Mouse (Mus musculus): ENCODE measurements around the gene Vtcn1. TPM values are rescaled to one million over a fixed set of nuclear protein-coding genes. Genes with fewer than 3 reads are reported as not detected.

Vtcn1 gene
- total RNA-seq, 1 experiment = 0.31 TPM

GRCm38 (mm10) chr3:100844366-100844765 lies 19.1 kb downstream of the Vtcn1 start:
- in situ Hi-C loops (cut with MboI; ENCODE audit: low sequenced_read_pairs in 2 of 2, unreplicated experiment in 2 of 2) = no loop called here
- H3K27ac ChIP-seq (ENCODE audit: insufficient read depth, low read depth, low read length, poor library complexity, severe bottlenecking) = no peak overlapping the region

GRCm38 (mm10) chr3:100848348-100848747 lies 23.1 kb downstream of the Vtcn1 start:
- Histone ChIP-seq H3K4me3 (ENCODE audit: insufficient read depth in 1 of 2, low read depth in 1 of 2, low read length in 2 of 2, poor library complexity in 1 of 2, severe bottlenecking in 1 of 2) (no peak overlapping the region), H3K9me3 (ENCODE audit: control insufficient read depth, insufficient read depth, low read depth, low read length) (no peaks in the 10 kb centered on the region), H3K9ac (ENCODE audit: insufficient read depth, low read depth, low read length, poor library complexity, severe bottlenecking) (no peak overlapping the region), H3K36me3 (ENCODE audit: control insufficient read depth, insufficient read depth, low read length, poor library complexity, severe bottlenecking) (no peaks in the 10 kb centered on the region), H3K4me1 (ENCODE audit: control insufficient read depth in 2 of 2, insufficient read depth in 2 of 2, low read length in 2 of 2, poor library complexity in 1 of 2) (no peaks in the 10 kb centered on the region), H3K27ac (ENCODE audit: insufficient read depth, low read depth, low read length, poor library complexity, severe bottlenecking) (no peak overlapping the region)
- TF ChIP-seq ZNF384 (IDR thresholded peaks at IDR 0.05; ENCODE audit: low read depth, low read length) (no peak), CHD2 (IDR thresholded peaks at IDR 0.05; ENCODE audit: low read depth, low read length) (no peak), ZC3H11A (IDR thresholded peaks at IDR 0.05; ENCODE audit: borderline replicate concordance, low read depth, low read length) (no peak), MAFK (IDR thresholded peaks at IDR 0.05; ENCODE audit: insufficient read depth, low read depth, low read length) (no peak), HCFC1 (IDR thresholded peaks at IDR 0.05; ENCODE audit: borderline replicate concordance, insufficient read depth, low read length) (no peak)
- DNase-seq (ENCODE audit: low read depth, low spot score) = no peak
- in situ Hi-C loops (cut with MboI; ENCODE audit: low sequenced_read_pairs in 2 of 2, unreplicated experiment in 2 of 2) = no loop called here

More at GRCm38 (mm10) chr3:100844366-100844765, 19.1 kb downstream of the Vtcn1 start:
- H3K4me3 ChIP-seq (ENCODE audit: insufficient read depth in 1 of 2, low read depth in 1 of 2, low read length in 2 of 2, poor library complexity in 1 of 2, severe bottlenecking in 1 of 2) = no peak overlapping the region
- no peak overlapping the region for H3K9ac ChIP-seq (ENCODE audit: insufficient read depth, low read depth, low read length, poor library complexity, severe bottlenecking)
- no peak for DNase-seq (ENCODE audit: low read depth, low spot score)
- TF ChIP-seq MAFK (IDR thresholded peaks at IDR 0.05; ENCODE audit: insufficient read depth, low read depth, low read length) (no peak), CHD2 (IDR thresholded peaks at IDR 0.05; ENCODE audit: low read depth, low read length) (no peak), HCFC1 (IDR thresholded peaks at IDR 0.05; ENCODE audit: borderline replicate concordance, insufficient read depth, low read length) (no peak), ZNF384 (IDR thresholded peaks at IDR 0.05; ENCODE audit: low read depth, low read length) (no peak), ZC3H11A (IDR thresholded peaks at IDR 0.05; ENCODE audit: borderline replicate concordance, low read depth, low read length) (no peak)
- H3K9me3 ChIP-seq (ENCODE audit: control insufficient read depth, insufficient read depth, low read depth, low read length) = no peaks in the 10 kb centered on the region
- H3K36me3 ChIP-seq (ENCODE audit: control insufficient read depth, insufficient read depth, low read length, poor library complexity, severe bottlenecking) = no peaks in the 10 kb centered on the region
- H3K4me1 ChIP-seq (ENCODE audit: control insufficient read depth in 2 of 2, insufficient read depth in 2 of 2, low read length in 2 of 2, poor library complexity in 1 of 2) = no peaks in the 10 kb centered on the region

GRCm38 (mm10) chr3:100850468-100850867 lies 25.2 kb downstream of the Vtcn1 start:
- no peak for DNase-seq (ENCODE audit: low read depth, low spot score)
- in situ Hi-C loops (cut with MboI; ENCODE audit: low sequenced_read_pairs in 2 of 2, unreplicated experiment in 2 of 2) = no loop called here
- no peak for TF ChIP-seq HCFC1 (IDR thresholded peaks at IDR 0.05; ENCODE audit: borderline replicate concordance, insufficient read depth, low read length)
- no peak for TF ChIP-seq CHD2 (IDR thresholded peaks at IDR 0.05; ENCODE audit: low read depth, low read length)
- no peak for TF ChIP-seq MAFK (IDR thresholded peaks at IDR 0.05; ENCODE audit: insufficient read depth, low read depth, low read length)

GRCm38 (mm10) chr3:100856050-100856815 lies 31.0 kb downstream of the Vtcn1 start:
- DNase-seq (ENCODE audit: low read depth, low spot score) = no peak
- H3K36me3 ChIP-seq (ENCODE audit: control insufficient read depth, insufficient read depth, low read length, poor library complexity, severe bottlenecking) = no peaks in the 10 kb centered on the region
- no peak overlapping the region for H3K4me3 ChIP-seq (ENCODE audit: insufficient read depth in 1 of 2, low read depth in 1 of 2, low read length in 2 of 2, poor library complexity in 1 of 2, severe bottlenecking in 1 of 2)
- H3K4me1 ChIP-seq (ENCODE audit: control insufficient read depth in 2 of 2, insufficient read depth in 2 of 2, low read length in 2 of 2, poor library complexity in 1 of 2) = peaks cover 0 to 8% of the 10 kb centered on the region in 2 experiments; a peak in 1 of 4 replicates
- no peak overlapping the region for H3K9ac ChIP-seq (ENCODE audit: insufficient read depth, low read depth, low read length, poor library complexity, severe bottlenecking)
- TF ChIP-seq ZC3H11A (IDR thresholded peaks at IDR 0.05; ENCODE audit: borderline replicate concordance, low read depth, low read length) = no peak
- no peak for TF ChIP-seq CHD2 (IDR thresholded peaks at IDR 0.05; ENCODE audit: low read depth, low read length)
- TF ChIP-seq ZNF384 (IDR thresholded peaks at IDR 0.05; ENCODE audit: low read depth, low read length) = no peak
- no peak for TF ChIP-seq MAFK (IDR thresholded peaks at IDR 0.05; ENCODE audit: insufficient read depth, low read depth, low read length)
- H3K9me3 ChIP-seq (ENCODE audit: control insufficient read depth, insufficient read depth, low read depth, low read length) = no peaks in the 10 kb centered on the region
- no peak overlapping the region for H3K27ac ChIP-seq (ENCODE audit: insufficient read depth, low read depth, low read length, poor library complexity, severe bottlenecking)
- in situ Hi-C loops (cut with MboI; ENCODE audit: low sequenced_read_pairs in 2 of 2, unreplicated experiment in 2 of 2) = no loop called here

More at GRCm38 (mm10) chr3:100850468-100850867, 25.2 kb downstream of the Vtcn1 start:
- Histone ChIP-seq H3K9me3 (ENCODE audit: control insufficient read depth, insufficient read depth, low read depth, low read length) (no peaks in the 10 kb centered on the region), H3K27ac (ENCODE audit: insufficient read depth, low read depth, low read length, poor library complexity, severe bottlenecking) (no peak overlapping the region), H3K9ac (ENCODE audit: insufficient read depth, low read depth, low read length, poor library complexity, severe bottlenecking) (no peak overlapping the region), H3K36me3 (ENCODE audit: control insufficient read depth, insufficient read depth, low read length, poor library complexity, severe bottlenecking) (no peaks in the 10 kb centered on the region), H3K4me1 (ENCODE audit: control insufficient read depth in 2 of 2, insufficient read depth in 2 of 2, low read length in 2 of 2, poor library complexity in 1 of 2) (no peaks in the 10 kb centered on the region), H3K4me3 (ENCODE audit: insufficient read depth in 1 of 2, low read depth in 1 of 2, low read length in 2 of 2, poor library complexity in 1 of 2, severe bottlenecking in 1 of 2) (no peak overlapping the region)

Data from ES-E14 (cell line).